Mouse (Mus musculus) adrenal gland, adult 8-10 months (tissue): ENCODE results near the gene Igfbp4. TPM values are rescaled to one million over a fixed set of nuclear protein-coding genes. Genes with fewer than 3 reads are reported as not detected.

Experiments
- DNase-seq: peaks from one replicate; pipeline ENCODE4 v3.0.0; 2022
- total RNA-seq, 4 experiments: library from RNA; stranded (reverse); gene quantifications; 2 replicates each; pipeline ENCODE4 v1.2.4; 2022

Gene Igfbp4
- total RNA-seq, result 100 to 1,000 TPM in 2 of 4 experiments, 10 to 100 TPM in 2; 84.1 to 133 (median 104) TPM

GRCm38 (mm10) chr11:99041051-99041729 is at the start of gene Igfbp4:
Igfbp4 (plus strand) TSS chr11:99041244.
- DNase-seq, result peak; percentile 23

GRCm38 (mm10) chr11:98995987-98996386 is 45.1 kb upstream of the Igfbp4 start:
- DNase-seq, result no peak

- DNase-seq, result no peak
These were observed 43.4 kb upstream of the Igfbp4 start for GRCm38 (mm10) chr11:98997659-98998058.

- no peak for DNase-seq
These were observed 42.3 kb upstream of the Igfbp4 start for GRCm38 (mm10) chr11:98998776-98999175.

- DNase-seq, result no peak
These were observed 41.8 kb upstream of the Igfbp4 start for GRCm38 (mm10) chr11:98999243-98999642.

- DNase-seq, result no peak
These were observed 34.3 kb upstream of the Igfbp4 start for GRCm38 (mm10) chr11:99006788-99007187.

- no peak for DNase-seq
These were observed 30.9 kb upstream of the Igfbp4 start for GRCm38 (mm10) chr11:99010124-99010523.

- no peak for DNase-seq
These were observed 30.3 kb upstream of the Igfbp4 start for GRCm38 (mm10) chr11:99010706-99011105.

- DNase-seq, result no peak
These were observed 27.2 kb upstream of the Igfbp4 start for GRCm38 (mm10) chr11:99013856-99014255.

- no peak for DNase-seq
These were observed 21.2 kb upstream of the Igfbp4 start for GRCm38 (mm10) chr11:99019844-99020243.

GRCm38 (mm10) chr11:99022384-99022933 is 18.6 kb upstream of the Igfbp4 start:
- no peak for DNase-seq

- no peak for DNase-seq
These were observed 17.9 kb upstream of the Igfbp4 start for GRCm38 (mm10) chr11:99023094-99023493.

- DNase-seq, result peak; percentile 92
These were observed 17.3 kb upstream of the Igfbp4 start, which contains the start of gene Top2a for GRCm38 (mm10) chr11:99023500-99024467. Top2a (minus strand) TSS chr11:99024189.

- DNase-seq, result no peak
These were observed 16.4 kb upstream of the Igfbp4 start for GRCm38 (mm10) chr11:99024468-99025134.

- no peak for DNase-seq
These were observed 15.2 kb upstream of the Igfbp4 start for GRCm38 (mm10) chr11:99025878-99026277.

GRCm38 (mm10) chr11:99026899-99027440 is 14.1 kb upstream of the Igfbp4 start:
- DNase-seq, result no peak

- DNase-seq, result no peak
These were observed 5.7 kb upstream of the Igfbp4 start for GRCm38 (mm10) chr11:99035350-99035749.

GRCm38 (mm10) chr11:99036254-99036653 is 4.8 kb upstream of the Igfbp4 start:
- DNase-seq, result no peak

- peak; percentile 64 for DNase-seq
These were observed 1.3 kb upstream of the Igfbp4 start for GRCm38 (mm10) chr11:99039782-99040181.

GRCm38 (mm10) chr11:99040346-99040974 is 584 bp upstream of the Igfbp4 start:
- no peak for DNase-seq
